Mouse (Mus musculus) brain, embryonic 14.5 days (tissue): ENCODE data around the gene Cbfa2t2.

ENCODE experiments used
- CTCF ChIP-seq: fragments of 200-500 bp; IDR thresholded peaks from 2 replicates; pipeline ENCODE4 v1.5.1; 2012; ENCODE audit warnings: inconsistent platforms, mild to moderate bottlenecking, moderate library complexity, borderline replicate concordance; ENCODE audit not compliant: insufficient read depth, insufficient read length; ENCODE audit errors: extremely low read depth
- POLR2A ChIP-seq: fragments of 200-500 bp; IDR thresholded peaks from 2 replicates; pipeline ENCODE4 v1.6.1; 2012; ENCODE audit warnings: mild to moderate bottlenecking, inconsistent platforms, borderline replicate concordance; ENCODE audit not compliant: poor library complexity, insufficient read depth, insufficient read length, severe bottlenecking; ENCODE audit errors: extremely low read depth

- TF ChIP-seq CTCF (no peak), POLR2A (no peak)
Measured at GRCm38 (mm10) chr2:154418001-154418400, 18.3 kb upstream of the Cbfa2t2 start.
